In genomic region chr9:64555620-64556019, GRCm38 (mm10) we compare ENCODE assay signal across 12 mouse cellular contexts.
DNase-seq lines count a peak whose midpoint lies in the region; ATAC-seq and TF ChIP-seq lines count a peak whose summit lies in the region.
"Had no signal": no experiment of that assay in that cellular context is flagged by ENCODE, and none has a peak within 500 bp of the region (broad histone marks: within the 10 kb centered on the region; RNA-seq: fewer than 3 reads in every experiment).

No protein-coding gene starts in this region.

- peak; percentile 72 for ATAC-seq in forebrain, embryonic 13.5 days
- ATAC-seq in forebrain, embryonic 11.5 days (replicated peaks; ENCODE audit: low FRiP score) = no peak
- peak; percentile 71 for ATAC-seq in hindbrain, embryonic 14.5 days (ENCODE audit: low FRiP score)
- peak; percentile 56; the same call in 1 of the 2 replicates for ATAC-seq in midbrain, postnatal 0 days (ENCODE audit: low FRiP score)
- ATAC-seq: liver, embryonic 12.5 days had no signal

- H3K36me3 ChIP-seq in forebrain, embryonic 13.5 days (ENCODE audit: poor library complexity, severe bottlenecking) = no peaks in the 10 kb centered on the region
- no peaks in the 10 kb centered on the region for H3K36me3 ChIP-seq in forebrain, embryonic 11.5 days (ENCODE audit: control insufficient read depth, insufficient read depth, low read length)
- H3K36me3 ChIP-seq in hindbrain, embryonic 14.5 days (replicated peaks; ENCODE audit: control insufficient read depth, insufficient read depth) = no peaks in the 10 kb centered on the region
- H3K36me3 ChIP-seq in midbrain, postnatal 0 days (ENCODE audit: insufficient read depth, low read length) = no peaks in the 10 kb centered on the region
- H3K36me3 ChIP-seq: liver, embryonic 12.5 days had no signal

- DNase-seq in forebrain, embryonic 11.5 days (ENCODE audit: low spot score) = no peak
- peak; percentile 86 for DNase-seq in cerebellum, adult 9-11 months
- DNase-seq in hindbrain, embryonic 14.5 days (ENCODE audit: low spot score) = peak; percentile 41
- peak; percentile 70 for DNase-seq in midbrain, postnatal 0 days (ENCODE audit: low spot score)
- DNase-seq in lung, adult 18-20 months = no peak
- no peak for DNase-seq in T-cell, adult 2 months (ENCODE audit: low spot score)
- no peak for DNase-seq in urinary bladder, postnatal 10 days (ENCODE audit: low spot score)
- DNase-seq: adrenal gland, postnatal 36 days; kidney, adult 8-10 months; lung, postnatal 36 days had no signal

- H3K9ac ChIP-seq in forebrain, embryonic 13.5 days = peak overlapping the region; percentile 26; the same call in 1 of the 2 replicates
- no peak overlapping the region for H3K9ac ChIP-seq in forebrain, embryonic 11.5 days (ENCODE audit: low read length)
- H3K9ac ChIP-seq in hindbrain, embryonic 14.5 days = no peak overlapping the region
- H3K9ac ChIP-seq in midbrain, postnatal 0 days (replicated peaks; ENCODE audit: low read length, poor library complexity, severe bottlenecking) = no peak overlapping the region
- H3K9ac ChIP-seq: liver, embryonic 12.5 days had no signal

- H3K9me3 ChIP-seq in forebrain, embryonic 13.5 days (replicated peaks) = no peaks in the 10 kb centered on the region
- no peaks in the 10 kb centered on the region for H3K9me3 ChIP-seq in forebrain, embryonic 11.5 days (ENCODE audit: control insufficient read depth, low read length)
- no peaks in the 10 kb centered on the region for H3K9me3 ChIP-seq in hindbrain, embryonic 14.5 days (ENCODE audit: control insufficient read depth, low read length)
- H3K9me3 ChIP-seq in midbrain, postnatal 0 days (ENCODE audit: low read length) = no peaks in the 10 kb centered on the region
- H3K9me3 ChIP-seq: liver, embryonic 12.5 days had no signal

- H3K27me3 ChIP-seq in forebrain, embryonic 13.5 days = no peaks in the 10 kb centered on the region
- no peaks in the 10 kb centered on the region for H3K27me3 ChIP-seq in forebrain, embryonic 11.5 days (ENCODE audit: control insufficient read depth, insufficient read depth, low read length)
- H3K27me3 ChIP-seq in hindbrain, embryonic 14.5 days (ENCODE audit: control insufficient read depth, insufficient read depth, low read length) = 0 out of 2 replicates have a peak, but pooled peaks cover 3% of the 10 kb centered on the region
- no peaks in the 10 kb centered on the region for H3K27me3 ChIP-seq in midbrain, postnatal 0 days (ENCODE audit: insufficient read depth, low read length)

- H3K4me2 ChIP-seq in forebrain, embryonic 13.5 days = peak overlapping the region; percentile 37
- no peak overlapping the region for H3K4me2 ChIP-seq in forebrain, embryonic 11.5 days (ENCODE audit: low read depth, low read length, severe bottlenecking)
- no peak overlapping the region; the same call in 1 of the 2 replicates for H3K4me2 ChIP-seq in hindbrain, embryonic 14.5 days (replicated peaks)
- H3K4me2 ChIP-seq in midbrain, postnatal 0 days (ENCODE audit: low read depth, low read length, poor library complexity, severe bottlenecking) = no peak overlapping the region
- H3K4me2 ChIP-seq: liver, embryonic 12.5 days had no signal

- WGBS in forebrain, embryonic 13.5 days = 46% methylated on average over 7 of the region's 7 CpGs
- 58% methylated on average over 7 of the region's 7 CpGs for WGBS in forebrain, embryonic 11.5 days
- WGBS in hindbrain, embryonic 14.5 days = 17% methylated on average over 7 of the region's 7 CpGs
- 33% methylated on average over 7 of the region's 7 CpGs for WGBS in midbrain, postnatal 0 days

- H3K4me1 ChIP-seq in forebrain, embryonic 13.5 days = peaks cover 17% of the 10 kb centered on the region
- 0 out of 2 replicates have a peak, but pooled peaks cover 2% of the 10 kb centered on the region for H3K4me1 ChIP-seq in forebrain, embryonic 11.5 days (replicated peaks; ENCODE audit: control insufficient read depth, insufficient read depth, low read length)
- peaks cover 14% of the 10 kb centered on the region for H3K4me1 ChIP-seq in hindbrain, embryonic 14.5 days (replicated peaks; ENCODE audit: control insufficient read depth, insufficient read depth, low read length)
- no peaks in the 10 kb centered on the region for H3K4me1 ChIP-seq in midbrain, postnatal 0 days (ENCODE audit: insufficient read depth, low read length)

- no peak for TF ChIP-seq CTCF in midbrain, postnatal 0 days (IDR thresholded peaks at IDR 0.05)

- peak overlapping the region; percentile 51 for H3K27ac ChIP-seq in forebrain, embryonic 13.5 days
- H3K27ac ChIP-seq in forebrain, embryonic 11.5 days (ENCODE audit: low read depth, low read length) = no peak overlapping the region
- peak overlapping the region; percentile 38 for H3K27ac ChIP-seq in hindbrain, embryonic 14.5 days
- H3K27ac ChIP-seq in midbrain, postnatal 0 days (ENCODE audit: low read depth, low read length) = no peak overlapping the region
- H3K27ac ChIP-seq: liver, embryonic 12.5 days had no signal

- H3K4me3 ChIP-seq in forebrain, embryonic 13.5 days = no peak overlapping the region
- H3K4me3 ChIP-seq in forebrain, embryonic 11.5 days (ENCODE audit: low read depth, low read length) = no peak overlapping the region
- H3K4me3 ChIP-seq in hindbrain, embryonic 14.5 days (replicated peaks; ENCODE audit: low read length) = no peak overlapping the region
- no peak overlapping the region for H3K4me3 ChIP-seq in midbrain, postnatal 0 days (ENCODE audit: low read depth, low read length)
- H3K4me3 ChIP-seq: liver, embryonic 12.5 days had no signal

Comparison
In these comparisons a context has a peak if more than half of its experiments do, and no peak if none do; other contexts are left out.
1. H3K27ac ChIP-seq: peak in forebrain, embryonic 13.5 days (single experiment) and hindbrain, embryonic 14.5 days (single experiment); none in forebrain, embryonic 11.5 days (single experiment) and midbrain, postnatal 0 days (single experiment).
2. DNase-seq: peak in cerebellum, adult 9-11 months (single experiment), hindbrain, embryonic 14.5 days (single experiment) and midbrain, postnatal 0 days (single experiment); none in forebrain, embryonic 11.5 days (single experiment), lung, adult 18-20 months (0 of 2), T-cell, adult 2 months (single experiment) and urinary bladder, postnatal 10 days (single experiment).